Mouse (Mus musculus) heart, embryonic 12.5 days (tissue): ENCODE results near the gene Uap1l1. TPM values are rescaled to one million over a fixed set of nuclear protein-coding genes. Genes with fewer than 3 reads are reported as not detected.

Experiments used
- ATAC-seq: fragments of 200-750 bp; cut with Nextera tagmentation; 2 replicates; pipeline ENCODE4 v1.8.0; 2017; ENCODE audit warnings: moderate TSS enrichment, moderate library complexity; ENCODE audit not compliant: insufficient number of reproducible peaks, low FRiP score
- H3K27ac ChIP-seq: fragments of 300-500 bp; sonication (generic); 2 replicates; pipeline ENCODE4 v1.5.1; 2016; ENCODE audit warnings: mild to moderate bottlenecking, moderate library complexity; ENCODE audit not compliant: poor library complexity, severe bottlenecking
- H3K27me3 ChIP-seq: fragments of 300-500 bp; sonication (generic); replicated peaks from 2 replicates; pipeline ENCODE4 v1.6.1; 2016; ENCODE audit warnings: mild to moderate bottlenecking, moderate library complexity
- H3K36me3 ChIP-seq: fragments of 300-500 bp; sonication (generic); 2 replicates; pipeline ENCODE4 v1.6.1; 2016; ENCODE audit warnings: mild to moderate bottlenecking, moderate library complexity
- H3K4me1 ChIP-seq: fragments of 300-500 bp; sonication (generic); replicated peaks from 2 replicates; pipeline ENCODE4 v1.6.1; 2016; ENCODE audit warnings: mild to moderate bottlenecking
- H3K4me2 ChIP-seq: fragments of 300-500 bp; sonication (generic); 2 replicates; pipeline ENCODE4 v1.6.1; 2016; ENCODE audit warnings: mild to moderate bottlenecking, moderate library complexity
- H3K4me3 ChIP-seq: fragments of 300-500 bp; sonication (generic); 2 replicates; pipeline ENCODE4 v1.5.1; 2016; ENCODE audit warnings: mild to moderate bottlenecking
- H3K9ac ChIP-seq: fragments of 300-500 bp; sonication (generic); 2 replicates; pipeline ENCODE4 v1.6.1; 2016; ENCODE audit warnings: mild to moderate bottlenecking, moderate library complexity
- H3K9me3 ChIP-seq: fragments of 300-500 bp; sonication (generic); replicated peaks from 2 replicates; pipeline ENCODE4 v1.6.1; 2016; ENCODE audit warnings: mild to moderate bottlenecking, moderate library complexity
- WGBS: fragments of 180-500 bp; shearing (Covaris S2); methylation state at CpG from one replicate; pipeline ENCODE4 v1.1.7; 2016; 5-methylcytosine and 5-hydroxymethylcytosine counted together
- polyA plus RNA-seq: library from polyadenylated mRNA; unstranded; fragments of >200 nt; fragmentation: Nextera tagmentation; extraction: Ambion mirVana; gene quantifications from 2 replicates; pipeline ENCODE4 v1.2.1, GENCODE M21; 2016

The Uap1l1 gene
- polyA plus RNA-seq, 1 experiment from 2014 or later = 10.7 TPM

GRCm38 (mm10) chr2:25338303-25338702 lies 27.2 kb downstream of the Uap1l1 start:
- peaks cover 90% of the 10 kb centered on the region for H3K36me3 ChIP-seq
- no peaks in the 10 kb centered on the region for H3K9me3 ChIP-seq
- no peaks in the 10 kb centered on the region for H3K27me3 ChIP-seq
- H3K9ac ChIP-seq = no peak overlapping the region
- no peak overlapping the region for H3K27ac ChIP-seq
- peaks cover 7% of the 10 kb centered on the region for H3K4me1 ChIP-seq
- H3K4me2 ChIP-seq = no peak overlapping the region
- 89% methylated on average over 6 of the region's 6 CpGs for WGBS
- H3K4me3 ChIP-seq = no peak overlapping the region
- no peak for ATAC-seq

- Histone ChIP-seq H3K36me3 (peaks cover 50% of the 10 kb centered on the region), H3K4me1 (peaks cover 17% of the 10 kb centered on the region), H3K27me3 (no peaks in the 10 kb centered on the region), H3K9ac (peak overlapping the region; percentile 92), H3K9me3 (no peaks in the 10 kb centered on the region), H3K27ac (no peak overlapping the region), H3K4me3 (peak overlapping the region; percentile 95), H3K4me2 (peak overlapping the region; percentile 89)
- ATAC-seq = no peak
- 68% methylated on average over 2 of the region's 2 CpGs for WGBS
Observed at GRCm38 (mm10) chr2:25333569-25333968, 31.9 kb downstream of the Uap1l1 start.

GRCm38 (mm10) chr2:25332286-25333160 lies 33.0 kb downstream of the Uap1l1 start, which contains the start of gene Man1b1:
Gene Man1b1, plus strand, starts transcription at chr2:25332338.
- under 1% methylated on average over 77 of the region's 78 CpGs for WGBS
- peak; percentile 99 for ATAC-seq

GRCm38 (mm10) chr2:25331470-25331869 lies 34.0 kb downstream of the Uap1l1 start:
- no peak for ATAC-seq
- no peaks in the 10 kb centered on the region for H3K27me3 ChIP-seq
- H3K36me3 ChIP-seq = peaks cover 29% of the 10 kb centered on the region
- no peak overlapping the region for H3K27ac ChIP-seq
- peak overlapping the region; percentile 98 for H3K9ac ChIP-seq
- peaks cover 17% of the 10 kb centered on the region for H3K4me1 ChIP-seq
- H3K9me3 ChIP-seq = no peaks in the 10 kb centered on the region
- peak overlapping the region; percentile 89 for H3K4me2 ChIP-seq
- 52% methylated on average over 9 of the region's 9 CpGs for WGBS
- peak overlapping the region; percentile 95 for H3K4me3 ChIP-seq

More at GRCm38 (mm10) chr2:25332286-25333160, 33.0 kb downstream of the Uap1l1 start, which contains the start of gene Man1b1:
- H3K27me3 ChIP-seq = no peaks in the 10 kb centered on the region
- peak within 1 kb of the TSS; percentile 89 for H3K4me2 ChIP-seq
- H3K9ac ChIP-seq = peak within 1 kb of the TSS; percentile 98
- peaks cover 17% of the 10 kb centered on the region for H3K4me1 ChIP-seq
- H3K4me3 ChIP-seq = peak within 1 kb of the TSS; percentile 95
- no peaks in the 10 kb centered on the region for H3K9me3 ChIP-seq
- peaks cover 40% of the 10 kb centered on the region for H3K36me3 ChIP-seq
- peak within 1 kb of the TSS; percentile 84 for H3K27ac ChIP-seq

GRCm38 (mm10) chr2:25328440-25328839 lies 37.0 kb downstream of the Uap1l1 start:
- H3K9me3 ChIP-seq = no peaks in the 10 kb centered on the region
- H3K36me3 ChIP-seq = no peaks in the 10 kb centered on the region; the same call in 1 of the 2 replicates
- peaks cover 11% of the 10 kb centered on the region for H3K4me1 ChIP-seq
- no peak overlapping the region for H3K4me2 ChIP-seq
- H3K9ac ChIP-seq = no peak overlapping the region
- peaks cover 6% of the 10 kb centered on the region; the same call in 1 of the 2 replicates for H3K27me3 ChIP-seq
- WGBS = 36% methylated on average over 7 of the region's 7 CpGs
- ATAC-seq = no peak
- H3K4me3 ChIP-seq = no peak overlapping the region
- no peak overlapping the region for H3K27ac ChIP-seq

GRCm38 (mm10) chr2:25326036-25326435 lies 39.4 kb downstream of the Uap1l1 start:
- no peaks in the 10 kb centered on the region for H3K9me3 ChIP-seq
- H3K27me3 ChIP-seq = peaks cover 24% of the 10 kb centered on the region
- no peak overlapping the region for H3K4me3 ChIP-seq
- no peaks in the 10 kb centered on the region for H3K4me1 ChIP-seq
- H3K9ac ChIP-seq = no peak overlapping the region
- H3K36me3 ChIP-seq = no peaks in the 10 kb centered on the region
- H3K4me2 ChIP-seq = no peak overlapping the region
- 73% methylated on average over 2 of the region's 2 CpGs for WGBS
- H3K27ac ChIP-seq = no peak overlapping the region
- no peak for ATAC-seq

- WGBS = 27% methylated on average over 2 of the region's 2 CpGs
- Histone ChIP-seq H3K4me2 (no peak overlapping the region), H3K27ac (no peak overlapping the region), H3K4me1 (peaks cover 8% of the 10 kb centered on the region), H3K9me3 (no peaks in the 10 kb centered on the region), H3K27me3 (peaks cover 83% of the 10 kb centered on the region), H3K4me3 (no peak overlapping the region), H3K9ac (no peak overlapping the region), H3K36me3 (no peaks in the 10 kb centered on the region)
- ATAC-seq = no peak
Observed at GRCm38 (mm10) chr2:25320084-25320483, 45.4 kb downstream of the Uap1l1 start.

- Histone ChIP-seq H3K4me3 (peak within 1 kb of the TSS; percentile 29), H3K4me1 (peaks cover 8% of the 10 kb centered on the region), H3K27me3 (peaks cover 89% of the 10 kb centered on the region), H3K27ac (no peak within 1 kb of the TSS), H3K9ac (no peak within 1 kb of the TSS), H3K36me3 (no peaks in the 10 kb centered on the region), H3K4me2 (peak within 1 kb of the TSS; percentile 63), H3K9me3 (no peaks in the 10 kb centered on the region)
- WGBS = 9% methylated on average over 57 of the region's 58 CpGs
- ATAC-seq = peak; percentile 25; the same call in 1 of the 2 replicates
Observed at GRCm38 (mm10) chr2:25318971-25319773, 46.3 kb downstream of the Uap1l1 start, which contains the start of gene Grin1. Gene Grin1, minus strand, starts transcription at chr2:25319187.

- peaks cover 8% of the 10 kb centered on the region for H3K4me1 ChIP-seq
- H3K9ac ChIP-seq = no peak overlapping the region
- 8% methylated on average over 31 of the region's 31 CpGs for WGBS
- H3K36me3 ChIP-seq = no peaks in the 10 kb centered on the region
- peak overlapping the region; percentile 29 for H3K4me3 ChIP-seq
- no peak; the same call in 1 of the 2 replicates for ATAC-seq
- no peaks in the 10 kb centered on the region for H3K9me3 ChIP-seq
- H3K27me3 ChIP-seq = peaks cover 94% of the 10 kb centered on the region
- peak overlapping the region; percentile 63 for H3K4me2 ChIP-seq
- no peak overlapping the region for H3K27ac ChIP-seq
Observed at GRCm38 (mm10) chr2:25318119-25318966, 47.1 kb downstream of the Uap1l1 start.

GRCm38 (mm10) chr2:25311491-25311891 lies 54.0 kb downstream of the Uap1l1 start:
- H3K9ac ChIP-seq = no peak overlapping the region
- H3K27me3 ChIP-seq = peaks cover 97% of the 10 kb centered on the region
- H3K9me3 ChIP-seq = no peaks in the 10 kb centered on the region
- no peak overlapping the region for H3K27ac ChIP-seq
- 5% methylated on average over 11 of the region's 11 CpGs for whole genome bisulfite sequencing
- H3K4me1 ChIP-seq = no peaks in the 10 kb centered on the region
- H3K4me2 ChIP-seq = no peak overlapping the region
- no peak for ATAC-seq
- no peak overlapping the region for H3K4me3 ChIP-seq
- no peaks in the 10 kb centered on the region for H3K36me3 ChIP-seq
